Mouse (Mus musculus): ENCODE measurements around the gene Cyp4x1. TPM values are rescaled to one million over a fixed set of nuclear protein-coding genes. Genes with fewer than 3 reads are reported as not detected.

The Cyp4x1 gene
- polyA plus RNA-seq, 1 experiment: 0.06 TPM

DNA sequence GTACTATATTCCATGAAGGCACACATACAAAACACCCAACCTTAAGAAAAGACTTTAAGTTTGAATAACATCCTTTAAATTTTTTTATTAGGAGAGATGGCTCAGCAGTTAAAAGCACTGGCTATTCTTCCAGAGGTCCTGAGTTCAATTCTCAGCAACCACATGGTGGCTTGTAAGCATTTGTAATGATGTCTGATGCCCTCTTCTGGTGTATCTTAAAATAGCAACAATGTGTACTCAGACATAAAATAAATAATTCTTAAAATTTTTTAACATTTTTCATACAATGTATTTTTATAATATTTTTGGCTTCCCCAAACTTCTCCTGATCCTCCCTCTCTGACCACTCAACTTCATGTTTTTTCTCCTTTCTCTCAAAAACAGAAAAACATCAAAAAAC lies 9.4 kb downstream of the Cyp4x1 start:
- TF ChIP-seq POLR2A (IDR thresholded peaks at IDR 0.05; ENCODE audit: low read depth, low read length) (no peak), CTCF (conservative IDR thresholded peaks at IDR 0.05; ENCODE audit: insufficient read depth, insufficient read length, low read depth, low read length) (no peak)
- Histone ChIP-seq H3K4me1 (ENCODE audit: control insufficient read depth, insufficient read depth, low read length) (no peaks in the 10 kb centered on the region; the same call in 1 of the 2 replicates), H3K36me3 (ENCODE audit: control insufficient read depth, insufficient read depth, low read length) (no peaks in the 10 kb centered on the region), H3K27ac (ENCODE audit: insufficient read depth, low read depth, low read length) (no peak overlapping the region), H3K27me3 (replicated peaks; ENCODE audit: control insufficient read depth, insufficient read depth, low read length) (no peaks in the 10 kb centered on the region), H3K4me3 (ENCODE audit: insufficient read depth, low read depth, low read length) (no peak overlapping the region)
- no peak for DNase-seq

DNA sequence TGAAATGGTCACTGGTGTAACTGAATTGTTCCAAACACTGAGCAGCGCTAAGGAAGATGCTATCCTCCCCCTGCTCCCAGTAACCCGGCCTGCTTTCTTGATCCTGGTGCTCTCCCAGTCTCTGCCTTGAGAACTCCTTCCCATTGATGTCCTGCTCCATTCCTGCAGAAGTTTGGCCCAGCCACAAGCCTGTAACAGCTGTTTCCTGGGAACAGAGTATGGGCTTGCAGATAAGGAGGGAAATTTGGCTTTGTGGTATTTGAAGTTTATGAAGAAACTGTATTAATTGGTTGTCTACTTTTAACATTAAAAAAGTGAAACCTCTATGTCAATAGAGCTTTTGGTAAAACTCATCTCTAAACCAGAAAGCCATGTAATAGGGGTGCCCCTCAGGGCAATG lies 10.6 kb downstream of the Cyp4x1 start:
- DNase-seq: no peak
- no peak overlapping the region for H3K4me3 ChIP-seq (ENCODE audit: insufficient read depth, low read depth, low read length)
- H3K27me3 ChIP-seq (replicated peaks; ENCODE audit: control insufficient read depth, insufficient read depth, low read length): no peaks in the 10 kb centered on the region
- H3K4me1 ChIP-seq (ENCODE audit: control insufficient read depth, insufficient read depth, low read length): no peaks in the 10 kb centered on the region; the same call in 1 of the 2 replicates
- H3K36me3 ChIP-seq (ENCODE audit: control insufficient read depth, insufficient read depth, low read length): no peaks in the 10 kb centered on the region
- TF ChIP-seq CTCF (conservative IDR thresholded peaks at IDR 0.05; ENCODE audit: insufficient read depth, insufficient read length, low read depth, low read length) (no peak), POLR2A (IDR thresholded peaks at IDR 0.05; ENCODE audit: low read depth, low read length) (no peak)
- WGBS: 54% methylated on average over 2 of the region's 2 CpGs
- no peak overlapping the region for H3K27ac ChIP-seq (ENCODE audit: insufficient read depth, low read depth, low read length)

DNA sequence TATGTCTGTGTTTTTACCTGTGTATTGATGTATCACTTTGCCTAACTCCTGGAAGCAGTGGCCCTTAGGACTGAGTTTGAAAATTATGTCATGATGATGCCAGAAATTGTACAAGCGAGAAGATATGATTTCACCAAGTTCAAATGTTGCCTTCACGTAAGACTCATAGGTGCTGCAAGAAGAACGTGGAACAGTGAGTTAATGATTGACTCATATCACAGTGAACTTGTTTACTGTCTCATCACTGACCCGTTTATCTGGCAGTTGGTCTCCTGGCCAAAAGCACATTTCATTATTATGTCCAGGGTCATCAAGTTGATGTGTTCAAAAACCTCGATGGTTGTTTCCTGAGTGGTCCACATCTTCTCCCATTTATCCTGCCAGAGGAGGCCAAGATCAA lies 12.5 kb downstream of the Cyp4x1 start:
- DNase-seq: peak; percentile 45
- Histone ChIP-seq H3K36me3 (ENCODE audit: control insufficient read depth, insufficient read depth, low read length) (no peaks in the 10 kb centered on the region), H3K27me3 (replicated peaks; ENCODE audit: control insufficient read depth, insufficient read depth, low read length) (no peaks in the 10 kb centered on the region), H3K27ac (ENCODE audit: insufficient read depth, low read depth, low read length) (no peak overlapping the region), H3K4me3 (ENCODE audit: insufficient read depth, low read depth, low read length) (no peak overlapping the region), H3K4me1 (ENCODE audit: control insufficient read depth, insufficient read depth, low read length) (no peaks in the 10 kb centered on the region; the same call in 1 of the 2 replicates)
- 41% methylated on average over 5 of the region's 5 CpGs for WGBS
- TF ChIP-seq POLR2A (IDR thresholded peaks at IDR 0.05; ENCODE audit: low read depth, low read length): no peak
- TF ChIP-seq CTCF (conservative IDR thresholded peaks at IDR 0.05; ENCODE audit: insufficient read depth, insufficient read length, low read depth, low read length): no peak

DNA sequence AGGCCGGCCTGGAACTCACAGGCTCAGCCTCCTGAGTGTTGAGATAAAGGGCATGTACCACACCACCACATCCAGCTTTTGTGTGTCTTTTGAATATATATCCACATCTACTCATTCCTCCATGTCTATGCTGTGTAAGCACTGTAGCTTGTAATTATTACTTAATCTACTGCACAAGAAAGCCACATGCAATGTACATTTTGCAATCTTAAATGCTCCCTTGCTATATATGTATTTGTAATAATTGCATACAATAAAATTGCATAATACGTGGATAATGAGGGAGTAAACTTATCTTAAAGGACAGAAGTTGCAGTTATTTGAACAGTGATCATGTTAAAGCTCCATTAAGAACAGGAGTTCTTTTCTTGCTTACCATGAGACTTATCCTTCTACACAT lies 12.9 kb downstream of the Cyp4x1 start:
- DNase-seq: no peak
- Histone ChIP-seq H3K36me3 (ENCODE audit: control insufficient read depth, insufficient read depth, low read length) (no peaks in the 10 kb centered on the region), H3K4me1 (ENCODE audit: control insufficient read depth, insufficient read depth, low read length) (no peaks in the 10 kb centered on the region; the same call in 1 of the 2 replicates), H3K27ac (ENCODE audit: insufficient read depth, low read depth, low read length) (no peak overlapping the region), H3K27me3 (replicated peaks; ENCODE audit: control insufficient read depth, insufficient read depth, low read length) (no peaks in the 10 kb centered on the region), H3K4me3 (ENCODE audit: insufficient read depth, low read depth, low read length) (no peak overlapping the region)
- TF ChIP-seq POLR2A (IDR thresholded peaks at IDR 0.05; ENCODE audit: low read depth, low read length) (no peak), CTCF (conservative IDR thresholded peaks at IDR 0.05; ENCODE audit: insufficient read depth, insufficient read length, low read depth, low read length) (no peak)
- 78% methylated on average over 2 of the region's 2 CpGs for WGBS

GRCm38 (mm10) chr4:115119642-115120041 lies 14.4 kb downstream of the Cyp4x1 start:
- no peak overlapping the region for H3K4me3 ChIP-seq (ENCODE audit: insufficient read depth, low read depth, low read length)
- 79% methylated on average over 3 of the region's 3 CpGs for WGBS
- no peaks in the 10 kb centered on the region for H3K36me3 ChIP-seq (ENCODE audit: control insufficient read depth, insufficient read depth, low read length)
- TF ChIP-seq POLR2A (IDR thresholded peaks at IDR 0.05; ENCODE audit: low read depth, low read length): no peak
- TF ChIP-seq CTCF (conservative IDR thresholded peaks at IDR 0.05; ENCODE audit: insufficient read depth, insufficient read length, low read depth, low read length): no peak
- H3K27me3 ChIP-seq (replicated peaks; ENCODE audit: control insufficient read depth, insufficient read depth, low read length): no peaks in the 10 kb centered on the region
- no peaks in the 10 kb centered on the region; the same call in 1 of the 2 replicates for H3K4me1 ChIP-seq (ENCODE audit: control insufficient read depth, insufficient read depth, low read length)
- H3K27ac ChIP-seq (ENCODE audit: insufficient read depth, low read depth, low read length): no peak overlapping the region
- no peak for DNase-seq

GRCm38 (mm10) chr4:115113266-115113665 lies 20.8 kb downstream of the Cyp4x1 start:
- TF ChIP-seq CTCF (conservative IDR thresholded peaks at IDR 0.05; ENCODE audit: insufficient read depth, insufficient read length, low read depth, low read length) (0 out of 2 replicates have a peak, but pooled peaks have one; percentile 18), POLR2A (IDR thresholded peaks at IDR 0.05; ENCODE audit: low read depth, low read length) (no peak)
- no peaks in the 10 kb centered on the region for H3K27me3 ChIP-seq (replicated peaks; ENCODE audit: control insufficient read depth, insufficient read depth, low read length)
- H3K4me3 ChIP-seq (ENCODE audit: insufficient read depth, low read depth, low read length): no peak overlapping the region
- H3K4me1 ChIP-seq (ENCODE audit: control insufficient read depth, insufficient read depth, low read length): no peaks in the 10 kb centered on the region
- no peaks in the 10 kb centered on the region for H3K36me3 ChIP-seq (ENCODE audit: control insufficient read depth, insufficient read depth, low read length)
- WGBS: 33% methylated on average over 5 of the region's 5 CpGs
- H3K27ac ChIP-seq (ENCODE audit: insufficient read depth, low read depth, low read length): no peak overlapping the region
- DNase-seq: no peak

- 58% methylated on average over 2 of the region's 2 CpGs for WGBS
- no peaks in the 10 kb centered on the region for H3K36me3 ChIP-seq (ENCODE audit: control insufficient read depth, insufficient read depth, low read length)
- no peak overlapping the region for H3K4me3 ChIP-seq (ENCODE audit: insufficient read depth, low read depth, low read length)
- no peaks in the 10 kb centered on the region for H3K4me1 ChIP-seq (ENCODE audit: control insufficient read depth, insufficient read depth, low read length)
- no peak for DNase-seq
- no peak for TF ChIP-seq POLR2A (IDR thresholded peaks at IDR 0.05; ENCODE audit: low read depth, low read length)
- TF ChIP-seq CTCF (conservative IDR thresholded peaks at IDR 0.05; ENCODE audit: insufficient read depth, insufficient read length, low read depth, low read length): no peak
- H3K27ac ChIP-seq (ENCODE audit: insufficient read depth, low read depth, low read length): no peak overlapping the region
- H3K27me3 ChIP-seq (replicated peaks; ENCODE audit: control insufficient read depth, insufficient read depth, low read length): 0 out of 2 replicates have a peak, but pooled peaks cover 2% of the 10 kb centered on the region
These were observed 22.9 kb downstream of the Cyp4x1 start for GRCm38 (mm10) chr4:115111167-115111566.
